Mouse (Mus musculus): ENCODE measurements around the gene Cga. TPM values are rescaled to one million over a fixed set of nuclear protein-coding genes. Genes with fewer than 3 reads are reported as not detected.

Gene Cga
- not detected in 2 replicates for polyA plus RNA-seq (2015; fragmentation: Nextera tagmentation; extraction: Ambion mirVana)

- no peak within 1 kb of the TSS for H3K4me3 ChIP-seq (replicated peaks)
- H3K27ac ChIP-seq = no peak within 1 kb of the TSS
- no peaks in the 10 kb centered on the region for H3K9me3 ChIP-seq
- no peaks in the 10 kb centered on the region for H3K27me3 ChIP-seq (replicated peaks)
- WGBS = 80% methylated on average over 1 of the region's 1 CpGs
- ATAC-seq (ENCODE audit: insufficient read depth, low FRiP score, low read depth) = no peak
- H3K9ac ChIP-seq = no peak within 1 kb of the TSS
- H3K36me3 ChIP-seq = no peaks in the 10 kb centered on the region
- H3K4me2 ChIP-seq = no peak within 1 kb of the TSS
- no peaks in the 10 kb centered on the region for H3K4me1 ChIP-seq
Measured at GRCm38 (mm10) chr4:34893479-34893878, at the start of gene Cga. Gene Cga (plus strand): TSS chr4:34893779.

- H3K4me1 ChIP-seq = no peaks in the 10 kb centered on the region
- no peaks in the 10 kb centered on the region for H3K9me3 ChIP-seq
- no peak overlapping the region for H3K4me2 ChIP-seq
- no peak overlapping the region for H3K9ac ChIP-seq
- no peaks in the 10 kb centered on the region for H3K36me3 ChIP-seq
- no peak for ATAC-seq (ENCODE audit: insufficient read depth, low FRiP score, low read depth)
- no peaks in the 10 kb centered on the region for H3K27me3 ChIP-seq (replicated peaks)
- WGBS = 89% methylated on average over 1 of the region's 1 CpGs
- H3K27ac ChIP-seq = no peak overlapping the region
- no peak overlapping the region for H3K4me3 ChIP-seq (replicated peaks)
Measured at GRCm38 (mm10) chr4:34843839-34844238, 49.7 kb upstream of the Cga start.

GRCm38 (mm10) chr4:34847679-34848309 is 45.8 kb upstream of the Cga start:
- no peaks in the 10 kb centered on the region for H3K9me3 ChIP-seq
- no peak overlapping the region for H3K4me3 ChIP-seq (replicated peaks)
- WGBS = 86% methylated on average over 6 of the region's 6 CpGs
- H3K9ac ChIP-seq = no peak overlapping the region
- 0 out of 2 replicates have a peak, but pooled peaks cover 6% of the 10 kb centered on the region for H3K36me3 ChIP-seq
- no peak overlapping the region for H3K4me2 ChIP-seq
- H3K27me3 ChIP-seq (replicated peaks) = no peaks in the 10 kb centered on the region
- no peaks in the 10 kb centered on the region for H3K4me1 ChIP-seq
- H3K27ac ChIP-seq = no peak overlapping the region
- ATAC-seq (ENCODE audit: insufficient read depth, low FRiP score, low read depth) = no peak

- 0 out of 2 replicates have a peak, but pooled peaks cover 11% of the 10 kb centered on the region for H3K36me3 ChIP-seq
Measured at GRCm38 (mm10) chr4:34850156-34850555, 43.4 kb upstream of the Cga start.

GRCm38 (mm10) chr4:34852051-34852450 is 41.5 kb upstream of the Cga start:
- H3K27ac ChIP-seq = no peak overlapping the region

More at GRCm38 (mm10) chr4:34850156-34850555, 43.4 kb upstream of the Cga start:
- Histone ChIP-seq H3K4me3 (replicated peaks) (no peak overlapping the region), H3K27ac (no peak overlapping the region), H3K4me2 (no peak overlapping the region), H3K4me1 (no peaks in the 10 kb centered on the region), H3K9ac (no peak overlapping the region), H3K27me3 (replicated peaks) (no peaks in the 10 kb centered on the region), H3K9me3 (no peaks in the 10 kb centered on the region)
- ATAC-seq (ENCODE audit: insufficient read depth, low FRiP score, low read depth) = no peak
- 92% methylated on average over 2 of the region's 2 CpGs for WGBS

GRCm38 (mm10) chr4:34855966-34856365 is 37.6 kb upstream of the Cga start:
- WGBS = 32% methylated on average over 1 of the region's 1 CpGs
- no peaks in the 10 kb centered on the region for H3K9me3 ChIP-seq
- no peak overlapping the region for H3K4me3 ChIP-seq (replicated peaks)
- no peak for ATAC-seq (ENCODE audit: insufficient read depth, low FRiP score, low read depth)
- H3K36me3 ChIP-seq = 0 out of 2 replicates have a peak, but pooled peaks cover 11% of the 10 kb centered on the region
- no peaks in the 10 kb centered on the region for H3K27me3 ChIP-seq (replicated peaks)
- H3K9ac ChIP-seq = no peak overlapping the region
- no peaks in the 10 kb centered on the region for H3K4me1 ChIP-seq
- H3K4me2 ChIP-seq = no peak overlapping the region
- no peak overlapping the region for H3K27ac ChIP-seq

More at GRCm38 (mm10) chr4:34852051-34852450, 41.5 kb upstream of the Cga start:
- Histone ChIP-seq H3K36me3 (0 out of 2 replicates have a peak, but pooled peaks cover 11% of the 10 kb centered on the region), H3K9ac (no peak overlapping the region), H3K4me1 (no peaks in the 10 kb centered on the region), H3K4me3 (replicated peaks) (no peak overlapping the region), H3K9me3 (no peaks in the 10 kb centered on the region), H3K4me2 (no peak overlapping the region), H3K27me3 (replicated peaks) (no peaks in the 10 kb centered on the region)
- 88% methylated on average over 7 of the region's 7 CpGs for WGBS
- ATAC-seq (ENCODE audit: insufficient read depth, low FRiP score, low read depth) = no peak

GRCm38 (mm10) chr4:34858903-34859302 is 34.7 kb upstream of the Cga start:
- 91% methylated on average over 3 of the region's 3 CpGs for WGBS
- Histone ChIP-seq H3K4me1 (no peaks in the 10 kb centered on the region), H3K9me3 (no peaks in the 10 kb centered on the region), H3K36me3 (0 out of 2 replicates have a peak, but pooled peaks cover 5% of the 10 kb centered on the region), H3K4me2 (no peak overlapping the region), H3K4me3 (replicated peaks) (no peak overlapping the region), H3K27me3 (replicated peaks) (no peaks in the 10 kb centered on the region), H3K27ac (no peak overlapping the region), H3K9ac (no peak overlapping the region)
- ATAC-seq (ENCODE audit: insufficient read depth, low FRiP score, low read depth) = no peak

- Histone ChIP-seq H3K9me3 (no peaks in the 10 kb centered on the region), H3K4me3 (replicated peaks) (no peak overlapping the region), H3K4me1 (no peaks in the 10 kb centered on the region), H3K9ac (no peak overlapping the region), H3K27ac (no peak overlapping the region), H3K36me3 (0 out of 2 replicates have a peak, but pooled peaks cover under 1% of the 10 kb centered on the region), H3K4me2 (no peak overlapping the region), H3K27me3 (replicated peaks) (no peaks in the 10 kb centered on the region)
- ATAC-seq (ENCODE audit: insufficient read depth, low FRiP score, low read depth) = no peak
- 90% methylated on average over 3 of the region's 3 CpGs for WGBS
Measured at GRCm38 (mm10) chr4:34859416-34859815, 34.2 kb upstream of the Cga start.

- Histone ChIP-seq H3K4me3 (replicated peaks) (no peak overlapping the region), H3K4me2 (no peak overlapping the region), H3K27me3 (replicated peaks) (no peaks in the 10 kb centered on the region), H3K9me3 (no peaks in the 10 kb centered on the region), H3K27ac (no peak overlapping the region), H3K9ac (no peak overlapping the region), H3K4me1 (no peaks in the 10 kb centered on the region), H3K36me3 (no peaks in the 10 kb centered on the region)
- 82% methylated on average over 3 of the region's 3 CpGs for WGBS
- no peak for ATAC-seq (ENCODE audit: insufficient read depth, low FRiP score, low read depth)
Measured at GRCm38 (mm10) chr4:34861438-34861837, 32.1 kb upstream of the Cga start.

- Histone ChIP-seq H3K4me2 (no peak overlapping the region), H3K9ac (no peak overlapping the region), H3K4me3 (replicated peaks) (no peak overlapping the region), H3K36me3 (no peaks in the 10 kb centered on the region), H3K27me3 (replicated peaks) (no peaks in the 10 kb centered on the region), H3K9me3 (no peaks in the 10 kb centered on the region), H3K4me1 (peaks cover 3% of the 10 kb centered on the region; the same call in 1 of the 2 replicates), H3K27ac (no peak overlapping the region)
- ATAC-seq (ENCODE audit: insufficient read depth, low FRiP score, low read depth) = no peak
- 78% methylated on average over 3 of the region's 3 CpGs for WGBS
Measured at GRCm38 (mm10) chr4:34869813-34870212, 23.8 kb upstream of the Cga start.

- Histone ChIP-seq H3K9ac (no peak overlapping the region), H3K27me3 (replicated peaks) (no peaks in the 10 kb centered on the region), H3K36me3 (peaks cover 3% of the 10 kb centered on the region; the same call in 1 of the 2 replicates), H3K4me2 (no peak overlapping the region), H3K9me3 (no peaks in the 10 kb centered on the region), H3K27ac (0 out of 2 replicates have a peak overlapping the region, but pooled peaks have one; percentile 11), H3K4me3 (replicated peaks) (no peak overlapping the region), H3K4me1 (peaks cover 3% of the 10 kb centered on the region; the same call in 1 of the 2 replicates)
- ATAC-seq (ENCODE audit: insufficient read depth, low FRiP score, low read depth) = peak; percentile 71
- WGBS = 82% methylated on average over 4 of the region's 4 CpGs
Measured at GRCm38 (mm10) chr4:34872896-34873495, 20.6 kb upstream of the Cga start.

- Histone ChIP-seq H3K4me2 (no peak overlapping the region), H3K27ac (no peak overlapping the region), H3K27me3 (replicated peaks) (no peaks in the 10 kb centered on the region), H3K9ac (no peak overlapping the region), H3K4me3 (replicated peaks) (no peak overlapping the region), H3K36me3 (peaks cover 3% of the 10 kb centered on the region; the same call in 1 of the 2 replicates), H3K9me3 (no peaks in the 10 kb centered on the region), H3K4me1 (peaks cover 3% of the 10 kb centered on the region; the same call in 1 of the 2 replicates)
- 65% methylated on average over 1 of the region's 1 CpGs for WGBS
- no peak for ATAC-seq (ENCODE audit: insufficient read depth, low FRiP score, low read depth)
Measured at GRCm38 (mm10) chr4:34874234-34874633, 19.3 kb upstream of the Cga start.

Measured in stomach, embryonic 15.5 days (tissue).